Mouse (Mus musculus): ENCODE data around the gene Os9. TPM values are rescaled to one million over a fixed set of nuclear protein-coding genes. Genes with fewer than 3 reads are reported as not detected.

Gene Os9
- total RNA-seq, 2 experiments from 2014 or later: 42.3 to 170 TPM

DNA sequence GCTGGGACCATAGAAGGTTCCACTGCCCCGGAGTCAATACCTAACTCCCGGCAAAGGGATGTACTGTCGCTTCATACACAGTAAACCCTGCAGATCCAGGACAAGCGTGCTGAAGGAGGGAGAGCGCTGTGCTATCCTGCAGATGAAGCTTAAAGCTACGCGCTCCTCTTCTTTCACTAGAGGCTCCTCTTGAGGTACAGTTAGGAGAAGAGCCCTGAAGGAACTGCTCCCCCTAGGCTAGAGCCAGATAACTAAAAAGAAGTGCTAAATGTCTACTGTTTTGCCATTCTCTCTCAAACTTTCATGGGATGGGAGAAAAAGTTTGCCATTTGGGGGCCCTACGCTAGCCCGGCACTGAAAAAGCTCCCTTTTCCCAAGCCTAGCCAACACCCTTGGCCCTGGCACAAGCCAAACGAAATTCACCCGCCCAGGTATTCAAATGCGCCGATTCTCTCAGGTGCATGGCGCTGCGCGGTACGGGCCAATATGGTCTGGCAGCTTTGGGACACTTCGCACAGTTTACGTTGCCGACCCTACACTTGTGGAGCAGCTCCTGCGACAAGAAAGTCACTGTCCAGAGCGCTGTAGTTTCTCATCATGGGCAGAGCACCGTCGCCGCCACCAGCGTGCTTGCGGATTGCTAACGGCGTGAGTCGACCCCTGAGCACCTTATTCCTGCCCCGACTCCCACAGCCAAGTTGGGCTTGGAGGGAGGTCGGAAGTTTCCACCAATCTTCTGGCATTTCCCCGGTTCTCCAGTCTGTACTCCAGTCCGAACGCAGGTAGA lies 72.1 kb downstream of the Os9 start:
- no peak for ATAC-seq (ENCODE audit: poor library complexity, severe bottlenecking)

DNA sequence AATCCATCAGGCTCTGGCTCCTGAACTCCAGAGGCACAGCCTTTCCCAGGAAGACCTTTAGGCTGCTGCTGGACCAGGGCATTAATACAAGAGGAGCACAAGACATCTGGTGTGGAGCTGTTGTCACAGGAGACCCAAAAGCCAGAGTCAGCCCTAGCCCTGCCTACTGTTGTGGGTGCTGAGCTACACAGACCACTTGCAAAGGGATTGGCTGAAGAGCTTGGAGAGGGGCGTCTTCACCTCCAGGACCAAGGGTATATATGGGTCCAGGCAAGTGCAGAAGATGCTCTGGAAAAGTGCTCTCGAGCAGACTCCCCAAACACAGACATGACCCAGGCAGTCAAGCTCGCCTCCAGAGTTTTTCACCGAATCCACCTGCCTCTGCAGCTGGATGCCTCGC lies 73.0 kb downstream of the Os9 start, which contains the start of gene Cyp27b1:
Cyp27b1 (plus strand) TSS at position 297 of the 400 bp plus-strand sequence.
- ATAC-seq (ENCODE audit: poor library complexity, severe bottlenecking): no peak

Other genes starting within 250 kb of the Os9 start
- 7.0 and 8.6 TPM in 2 replicates for gene Atp23, start 219.8 kb downstream of the Os9 start, total RNA-seq (2015)
- gene Atp23, start 219.8 kb downstream of the Os9 start, total RNA-seq (2017): 3.5 and 5.1 TPM in 2 replicates
- gene Ctdsp2, start 142.4 kb downstream of the Os9 start, total RNA-seq (2015): 73.2 and 75.2 TPM in 2 replicates
- 38.0 and 41.9 TPM in 2 replicates for gene Ctdsp2, start 142.4 kb downstream of the Os9 start, total RNA-seq (2017)
- gene Avil, start 120.4 kb downstream of the Os9 start, total RNA-seq (2015): 0.07 TPM in 1 of 2 replicates, not detected in the other
- 0.04 and 0.16 TPM in 2 replicates for gene Avil, start 120.4 kb downstream of the Os9 start, total RNA-seq (2017)
- 17.4 and 25.7 TPM in 2 replicates for gene Tsfm, start 90.3 kb downstream of the Os9 start, total RNA-seq (2015)
- 17.1 and 21.0 TPM in 2 replicates for gene Tsfm, start 90.3 kb downstream of the Os9 start, total RNA-seq (2017)
- 4.2 and 5.4 TPM in 2 replicates for gene Mettl1, start 79.7 kb downstream of the Os9 start, total RNA-seq (2015)
- 3.5 and 8.9 TPM in 2 replicates for gene Mettl1, start 79.7 kb downstream of the Os9 start, total RNA-seq (2017)
- gene Eef1akmt3, start 79.6 kb downstream of the Os9 start, total RNA-seq (2015): not detected in 2 replicates
- gene Eef1akmt3, start 79.6 kb downstream of the Os9 start, total RNA-seq (2017): 0.08 TPM in 1 of 2 replicates, not detected in the other
- gene Cyp27b1, start 72.9 kb downstream of the Os9 start, total RNA-seq (2015): not detected in 2 replicates
- gene Cyp27b1, start 72.9 kb downstream of the Os9 start, total RNA-seq (2017): not detected in 2 replicates
- 0.04 TPM in 1 of 2 replicates, not detected in the other for gene March9, start 60.9 kb downstream of the Os9 start, total RNA-seq (2015)
- gene March9, start 60.9 kb downstream of the Os9 start, total RNA-seq (2017): 0.22 and 0.37 TPM in 2 replicates
- 276 and 285 TPM in 2 replicates for gene Cdk4, start 57.6 kb downstream of the Os9 start, total RNA-seq (2015)
- gene Cdk4, start 57.6 kb downstream of the Os9 start, total RNA-seq (2017): 174 and 258 TPM in 2 replicates
- 70.0 and 82.5 TPM in 2 replicates for gene Tspan31, start 50.9 kb downstream of the Os9 start, total RNA-seq (2015)
- gene Tspan31, start 50.9 kb downstream of the Os9 start, total RNA-seq (2017): 61.6 and 62.5 TPM in 2 replicates
- 4.1 and 8.3 TPM in 2 replicates for gene Agap2, start 45.8 kb downstream of the Os9 start, total RNA-seq (2015)
- gene Agap2, start 45.8 kb downstream of the Os9 start, total RNA-seq (2017): 32.5 and 35.4 TPM in 2 replicates
- 113 TPM in 2 replicates for gene B4galnt1, start 44.1 kb upstream of the Os9 start, total RNA-seq (2015)
- gene B4galnt1, start 44.1 kb upstream of the Os9 start, total RNA-seq (2017): 67.7 and 75.5 TPM in 2 replicates
- 0.91 TPM in 1 of 2 replicates, not detected in the other for gene Slc26a10, start 59.5 kb upstream of the Os9 start, total RNA-seq (2015)
- gene Slc26a10, start 59.5 kb upstream of the Os9 start, total RNA-seq (2017): 0.22 and 0.53 TPM in 2 replicates
- gene Arhgef25, start 69.0 kb upstream of the Os9 start, total RNA-seq (2015): 0.16 TPM in 1 of 2 replicates, not detected in the other
- gene Arhgef25, start 69.0 kb upstream of the Os9 start, total RNA-seq (2017): 0.41 and 1.0 TPM in 2 replicates
- 8.2 and 9.2 TPM in 2 replicates for gene Dtx3, start 74.6 kb upstream of the Os9 start, total RNA-seq (2015)
- gene Dtx3, start 74.6 kb upstream of the Os9 start, total RNA-seq (2017): 4.5 and 9.1 TPM in 2 replicates
- 9.6 and 12.0 TPM in 2 replicates for gene Pip4k2c, start 90.5 kb upstream of the Os9 start, total RNA-seq (2015)
- 13.2 and 17.8 TPM in 2 replicates for gene Pip4k2c, start 90.5 kb upstream of the Os9 start, total RNA-seq (2017)
- gene Kif5a, start 142.2 kb upstream of the Os9 start, total RNA-seq (2015): 0.85 and 0.93 TPM in 2 replicates
- 0.70 and 0.94 TPM in 2 replicates for gene Kif5a, start 142.2 kb upstream of the Os9 start, total RNA-seq (2017)
- gene Dctn2, start 145.2 kb upstream of the Os9 start, total RNA-seq (2015): 78.9 and 82.6 TPM in 2 replicates
- gene Dctn2, start 145.2 kb upstream of the Os9 start, total RNA-seq (2017): 90.1 and 96.4 TPM in 2 replicates
- 40.4 and 48.4 TPM in 2 replicates for gene Mbd6, start 167.9 kb upstream of the Os9 start, total RNA-seq (2015)
- gene Mbd6, start 167.9 kb upstream of the Os9 start, total RNA-seq (2017): 5.6 and 8.9 TPM in 2 replicates
- 38.4 and 47.8 TPM in 2 replicates for gene Mars, start 190.7 kb upstream of the Os9 start, total RNA-seq (2015)
- 80.3 and 95.2 TPM in 2 replicates for gene Mars, start 190.7 kb upstream of the Os9 start, total RNA-seq (2017)
- 135 and 138 TPM in 2 replicates for gene Arhgap9, start 200.8 kb upstream of the Os9 start, total RNA-seq (2015)
- 96.8 and 108 TPM in 2 replicates for gene Arhgap9, start 200.8 kb upstream of the Os9 start, total RNA-seq (2017)
- not detected in 2 replicates for gene Gli1, start 220.8 kb upstream of the Os9 start, total RNA-seq (2015)
- gene Gli1, start 220.8 kb upstream of the Os9 start, total RNA-seq (2017): not detected in 2 replicates
- not detected in 2 replicates for gene Inhbe, start 233.3 kb upstream of the Os9 start, total RNA-seq (2015)
- gene Inhbe, start 233.3 kb upstream of the Os9 start, total RNA-seq (2017): 0.04 TPM in 1 of 2 replicates, not detected in the other
- not detected in 2 replicates for gene Inhbc, start 249.3 kb upstream of the Os9 start, total RNA-seq (2015)
- gene Inhbc, start 249.3 kb upstream of the Os9 start, total RNA-seq (2017): not detected in 2 replicates

All from megakaryocyte, adult 5-6 weeks (primary cell).